7 mouse cellular contexts compared by ENCODE assay signal in the genomic region with DNA sequence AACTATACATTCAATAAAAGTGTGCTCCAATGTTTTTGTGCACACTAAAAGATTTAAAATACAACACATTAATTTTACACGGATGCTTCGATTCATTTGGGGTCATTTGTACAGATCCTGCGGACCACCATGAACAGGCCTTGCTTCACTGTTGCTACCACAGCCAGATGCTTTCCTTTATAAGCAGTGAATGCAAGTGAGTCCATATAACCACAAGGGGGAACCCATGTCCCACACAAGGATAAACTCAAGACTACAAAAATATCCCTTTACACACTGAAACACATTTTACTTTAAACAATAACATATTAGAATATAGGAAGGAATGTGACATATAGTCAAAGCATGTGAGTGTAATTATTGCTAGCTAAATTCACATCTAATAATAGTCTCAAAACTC.
DNase-seq lines count a peak whose midpoint lies in the region; ATAC-seq and TF ChIP-seq lines count a peak whose summit lies in the region.

No protein-coding gene starts in this region.

- no peaks in the 10 kb centered on the region for H3K9me3 ChIP-seq in liver, postnatal 0 days (ENCODE audit: low read length)
- H3K9me3 ChIP-seq in forebrain, embryonic 14.5 days (replicated peaks; ENCODE audit: control insufficient read depth, low read length): no peaks in the 10 kb centered on the region

- no peak overlapping the region for H3K4me3 ChIP-seq in liver, postnatal 0 days (ENCODE audit: low read depth, low read length)
- no peak overlapping the region for H3K4me3 ChIP-seq in forebrain, embryonic 14.5 days (ENCODE audit: low read depth, low read length)
- no peak overlapping the region for H3K4me3 ChIP-seq in left cerebral cortex, adult 2 months

- peak; percentile 61 for TF ChIP-seq CTCF in liver, postnatal 0 days (IDR thresholded peaks at IDR 0.05; ENCODE audit: low read depth)
- TF ChIP-seq CTCF in left cerebral cortex, adult 2 months (IDR thresholded peaks at IDR 0.05): peak; percentile 84

- no peaks in the 10 kb centered on the region for H3K4me1 ChIP-seq in liver, postnatal 0 days (ENCODE audit: insufficient read depth)
- H3K4me1 ChIP-seq in forebrain, embryonic 14.5 days (ENCODE audit: control insufficient read depth, insufficient read depth, low read length): no peaks in the 10 kb centered on the region

- intact Hi-C loops in left cerebral cortex, adult 2 months (cut with DNase I): loop anchor here (2.0 to 10.0 kb wide), 2 partner anchors 991 to 1199 kb away; partner anchors contain the start of gene Pgm2

- H3K36me3 ChIP-seq in liver, postnatal 0 days (replicated peaks; ENCODE audit: insufficient read depth, low read length): no peaks in the 10 kb centered on the region
- H3K36me3 ChIP-seq in forebrain, embryonic 14.5 days (ENCODE audit: control insufficient read depth, insufficient read depth, low read length): no peaks in the 10 kb centered on the region

- DNase-seq in liver, postnatal 0 days: no peak
- DNase-seq in liver (no peak), ZHBTc4 (ENCODE audit: low read depth, low spot score) (peak; percentile 13)
- peak; percentile 83 for DNase-seq in forebrain, embryonic 14.5 days (ENCODE audit: low spot score)
- peak in 1 of 2 experiments; percentile 36 for DNase-seq in left cerebral cortex, adult 2 months (ENCODE audit: extremely low spot score in 1 of 2, low spot score in 2 of 2)
- DNase-seq in retina, postnatal 7 days (ENCODE audit: low read depth, low spot score): peak; percentile 9
- no peak for DNase-seq in gastrocnemius, adult 8-10 months (ENCODE audit: low spot score in 2 of 2)

- no peak for TF ChIP-seq EP300 in liver, postnatal 0 days (IDR thresholded peaks at IDR 0.05; ENCODE audit: low read depth)

- no peak overlapping the region for H3K27ac ChIP-seq in liver, postnatal 0 days (ENCODE audit: low read depth)
- H3K27ac ChIP-seq in forebrain, embryonic 14.5 days (ENCODE audit: low read depth, low read length): no peak overlapping the region
- H3K27ac ChIP-seq in left cerebral cortex, adult 2 months: no peak overlapping the region

- 67% methylated on average over 3 of the region's 3 CpGs for WGBS in liver, postnatal 0 days (ENCODE audit: insufficient replicate concordance)
- WGBS in forebrain, embryonic 14.5 days: 68% methylated on average over 3 of the region's 3 CpGs

- H3K4me2 ChIP-seq in liver, postnatal 0 days (ENCODE audit: low read depth, low read length): no peak overlapping the region
- no peak overlapping the region for H3K4me2 ChIP-seq in forebrain, embryonic 14.5 days (ENCODE audit: low read length)

- no peak overlapping the region for H3K9ac ChIP-seq in liver, postnatal 0 days (replicated peaks)
- no peak overlapping the region for H3K9ac ChIP-seq in forebrain, embryonic 14.5 days (ENCODE audit: low read length)

- no peak for ATAC-seq in liver, postnatal 0 days
- peak; percentile 80 for ATAC-seq in forebrain, embryonic 14.5 days

- H3K27me3 ChIP-seq in liver, postnatal 0 days (ENCODE audit: insufficient read depth, low read length): no peaks in the 10 kb centered on the region
- no peaks in the 10 kb centered on the region for H3K27me3 ChIP-seq in forebrain, embryonic 14.5 days (replicated peaks; ENCODE audit: control insufficient read depth, insufficient read depth, low read length)

Comparison
In these comparisons a context has a peak if more than half of its experiments do, and no peak if none do; other contexts are left out.
1. DNase-seq: peak in ZHBTc4 (single experiment), forebrain, embryonic 14.5 days (single experiment) and retina, postnatal 7 days (single experiment); none in liver, postnatal 0 days (single experiment), liver (single experiment) and gastrocnemius, adult 8-10 months (0 of 2).